33 mouse cellular contexts compared by ENCODE assay signal in the genomic region with DNA sequence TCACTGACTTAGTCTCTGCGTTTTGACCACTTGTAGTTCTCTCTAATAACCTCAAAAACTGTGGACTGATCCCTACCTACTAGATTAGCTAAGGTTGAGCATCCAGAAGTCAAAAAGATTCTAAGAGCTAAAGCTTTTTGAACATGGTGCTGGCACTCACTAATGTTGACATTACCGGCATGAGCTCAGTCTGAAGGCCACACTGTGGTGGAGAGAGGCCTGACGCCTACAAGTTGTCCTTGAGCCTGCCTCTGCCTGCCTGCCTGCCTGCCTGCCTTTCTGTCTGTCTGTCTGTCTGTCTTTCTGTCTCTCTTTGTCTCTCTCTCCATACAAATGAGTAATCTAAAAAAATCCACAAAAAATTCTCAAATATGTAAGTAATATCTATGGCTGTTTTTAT. TPM values are rescaled to one million over a fixed set of nuclear protein-coding genes. Genes with fewer than 3 reads are reported as not detected.
DNase-seq lines count a peak whose midpoint lies in the region; ATAC-seq lines count a peak whose summit lies in the region.
"Had no signal": no experiment of that assay in that cellular context is flagged by ENCODE, and none has a peak within 500 bp of the region (broad histone marks: within the 10 kb centered on the region; RNA-seq: fewer than 3 reads in every experiment).

No protein-coding gene starts in this region.

- H3K4me2 ChIP-seq in lung, embryonic 15.5 days: no peak overlapping the region
- H3K4me2 ChIP-seq in liver, embryonic 16.5 days (ENCODE audit: low read depth, low read length): no peak overlapping the region
- no peak overlapping the region for H3K4me2 ChIP-seq in forebrain, embryonic 16.5 days (ENCODE audit: low read length)
- H3K4me2 ChIP-seq: embryonic facial prominence, embryonic 15.5 days; forebrain, embryonic 12.5 days; heart, embryonic 13.5 days; limb, embryonic 15.5 days; lung, embryonic 14.5 days; midbrain, embryonic 13.5 days; neural tube, embryonic 13.5 days had no signal

- DNase-seq in adrenal gland, adult 2 months: peak; percentile 75
- no peak for DNase-seq in adrenal gland, adult 18-20 months (ENCODE audit: low spot score in 2 of 2)
- no peak for DNase-seq in lung, adult 18-20 months
- peak; percentile 60 for DNase-seq in adrenal gland, adult 8-10 months
- DNase-seq: cerebellum, adult 8-10 months; cerebellum, postnatal 25 days; gastrocnemius, postnatal 10 days; kidney, adult 2 months; kidney, postnatal 36 days; lung, embryonic 14.5 days; lung, postnatal 4 days; right cerebral cortex, adult 18-20 months; spleen, adult 18-20 months; thymus, adult 18-20 months; thymus, postnatal 4 days had no signal

- ATAC-seq in lung, embryonic 15.5 days (ENCODE audit: borderline replicate concordance, extremely low read depth, low FRiP score, low TSS enrichment): no peak
- peak; percentile 62; the same call in 1 of the 2 replicates for ATAC-seq in liver, embryonic 16.5 days (ENCODE audit: low read depth)
- no peak for ATAC-seq in forebrain, embryonic 16.5 days
- ATAC-seq: hindbrain, embryonic 16.5 days; midbrain, embryonic 13.5 days had no signal

- no peaks in the 10 kb centered on the region for H3K9me3 ChIP-seq in lung, embryonic 15.5 days
- H3K9me3 ChIP-seq in liver, embryonic 16.5 days (replicated peaks; ENCODE audit: control insufficient read depth, low read length): no peaks in the 10 kb centered on the region
- H3K9me3 ChIP-seq in forebrain, embryonic 16.5 days (ENCODE audit: control insufficient read depth, low read length): no peaks in the 10 kb centered on the region
- H3K9me3 ChIP-seq: embryonic facial prominence, embryonic 10.5 days; embryonic facial prominence, embryonic 15.5 days; forebrain, embryonic 12.5 days; heart, embryonic 13.5 days; limb, embryonic 10.5 days; limb, embryonic 15.5 days; megakaryocyte, embryonic 14.5 days; midbrain, embryonic 13.5 days; neural tube, embryonic 13.5 days had no signal

- H3K9ac ChIP-seq in lung, embryonic 15.5 days: no peak overlapping the region
- no peak overlapping the region for H3K9ac ChIP-seq in liver, embryonic 16.5 days (ENCODE audit: low read depth, low read length)
- no peak overlapping the region for H3K9ac ChIP-seq in forebrain, embryonic 16.5 days (replicated peaks; ENCODE audit: low read depth, low read length)
- H3K9ac ChIP-seq: embryonic facial prominence, embryonic 15.5 days; forebrain, embryonic 12.5 days; heart, embryonic 13.5 days; limb, embryonic 15.5 days; lung, embryonic 14.5 days; midbrain, embryonic 13.5 days; neural tube, embryonic 13.5 days had no signal

- no peaks in the 10 kb centered on the region for H3K4me1 ChIP-seq in lung, embryonic 15.5 days
- no peaks in the 10 kb centered on the region for H3K4me1 ChIP-seq in liver, embryonic 16.5 days (ENCODE audit: control insufficient read depth, low read depth, low read length)
- H3K4me1 ChIP-seq in forebrain, embryonic 16.5 days (replicated peaks; ENCODE audit: control insufficient read depth, insufficient read depth, low read length): no peaks in the 10 kb centered on the region
- H3K4me1 ChIP-seq: embryonic facial prominence, embryonic 10.5 days; embryonic facial prominence, embryonic 15.5 days; forebrain, embryonic 12.5 days; limb, embryonic 10.5 days; limb, embryonic 15.5 days; midbrain, embryonic 13.5 days; neural tube, embryonic 13.5 days had no signal

- 0 out of 2 replicates have a peak overlapping the region, but pooled peaks have one; percentile 5 for H3K27ac ChIP-seq in lung, embryonic 15.5 days
- no peak overlapping the region for H3K27ac ChIP-seq in liver, embryonic 16.5 days (ENCODE audit: low read length)
- no peak overlapping the region for H3K27ac ChIP-seq in forebrain, embryonic 16.5 days (ENCODE audit: low read length)
- H3K27ac ChIP-seq: embryonic facial prominence, embryonic 10.5 days; embryonic facial prominence, embryonic 15.5 days; forebrain, embryonic 12.5 days; limb, embryonic 10.5 days; limb, embryonic 15.5 days; midbrain, embryonic 13.5 days; neural tube, embryonic 13.5 days; stomach, postnatal 0 days had no signal

- no peaks in the 10 kb centered on the region for H3K27me3 ChIP-seq in lung, embryonic 15.5 days
- H3K27me3 ChIP-seq in liver, embryonic 16.5 days (ENCODE audit: control insufficient read depth, insufficient read depth, low read depth, low read length): no peaks in the 10 kb centered on the region
- H3K27me3 ChIP-seq in forebrain, embryonic 16.5 days (replicated peaks; ENCODE audit: control insufficient read depth, insufficient read depth, low read length): no peaks in the 10 kb centered on the region
- H3K27me3 ChIP-seq: embryonic facial prominence, embryonic 15.5 days; forebrain, embryonic 12.5 days; heart, embryonic 13.5 days; limb, embryonic 15.5 days; megakaryocyte, embryonic 14.5 days; midbrain, embryonic 13.5 days; neural tube, embryonic 13.5 days had no signal

- WGBS in lung, embryonic 15.5 days: 59% methylated on average over 3 of the region's 3 CpGs
- 59% methylated on average over 3 of the region's 3 CpGs for WGBS in liver, embryonic 16.5 days (ENCODE audit: insufficient replicate concordance)
- 96% methylated on average over 3 of the region's 3 CpGs for WGBS in forebrain, embryonic 16.5 days

- H3K36me3 ChIP-seq in lung, embryonic 15.5 days: peaks cover 36% of the 10 kb centered on the region
- no peaks in the 10 kb centered on the region for H3K36me3 ChIP-seq in liver, embryonic 16.5 days (ENCODE audit: control insufficient read depth, insufficient read depth)
- H3K36me3 ChIP-seq in forebrain, embryonic 16.5 days (ENCODE audit: control insufficient read depth, insufficient read depth): peaks cover 17% of the 10 kb centered on the region

- no peak overlapping the region for H3K4me3 ChIP-seq in lung, embryonic 15.5 days
- H3K4me3 ChIP-seq in liver, embryonic 16.5 days (ENCODE audit: low read depth, low read length): no peak overlapping the region
- H3K4me3 ChIP-seq in forebrain, embryonic 16.5 days (replicated peaks; ENCODE audit: low read length): no peak overlapping the region
- H3K4me3 ChIP-seq: embryonic facial prominence, embryonic 10.5 days; embryonic facial prominence, embryonic 15.5 days; forebrain, embryonic 12.5 days; heart, embryonic 13.5 days; layer of hippocampus, adult 2 months; limb, embryonic 10.5 days; limb, embryonic 15.5 days; megakaryocyte, embryonic 14.5 days; midbrain, embryonic 13.5 days; neural tube, embryonic 13.5 days had no signal

RNA-seq across cellular contexts. Expression of a gene that starts 46.0 kb away (rescaled TPM):
- 10 to 100 TPM in 1 of 2 experiments, 1 to 10 TPM in 1; 8.2 to 10.6 TPM for total RNA-seq in adrenal gland, adult 2 months (2021)
- polyA plus RNA-seq in adrenal gland, adult 2 months (2012; rRNA removed): 0.38 and 0.59 TPM in 2 replicates
- 1 to 10 TPM; 5.2 to 7.5 TPM for total RNA-seq in adrenal gland, adult 18-20 months (2021)
- 0.18 and 0.24 TPM in 2 replicates for polyA plus RNA-seq in lung, embryonic 15.5 days (2015; fragmentation: Nextera tagmentation; extraction: Ambion mirVana)
- total RNA-seq in adrenal gland, adult 8-10 months (2022): 10 to 100 TPM in 1 of 4 experiments, 1 to 10 TPM in 3; 6.7 to 12.9 (median 8.5) TPM
- polyA plus RNA-seq in liver, embryonic 16.5 days (2015; fragmentation: Nextera tagmentation; extraction: Ambion mirVana): not detected in 2 replicates
- polyA plus RNA-seq in forebrain, embryonic 16.5 days (2015; fragmentation: Nextera tagmentation; extraction: Ambion mirVana): 4.6 and 5.0 TPM in 2 replicates
- total RNA-seq: heart, adult 8-10 months; heart, postnatal 25 days had no signal
- polyA plus RNA-seq: gonadal fat pad, adult 2 months had no signal

Comparison
In these comparisons a context has a peak if more than half of its experiments do, and no peak if none do; other contexts are left out.
1. DNase-seq: peak in adrenal gland, adult 2 months (single experiment) and adrenal gland, adult 8-10 months (single experiment); none in adrenal gland, adult 18-20 months (0 of 2) and lung, adult 18-20 months (0 of 2).